Mouse (Mus musculus) gastrocnemius, postnatal 25 days (tissue): ENCODE data around the gene Gpnmb. TPM values are rescaled to one million over a fixed set of nuclear protein-coding genes. Genes with fewer than 3 reads are reported as not detected.

ENCODE experiments used
- DNase-seq: peaks from one replicate; pipeline ENCODE4 v3.0.0; 2022
- long read RNA-seq, 2 experiments: library from polyadenylated mRNA; stranded (forward); transcript quantifications; one replicate each; pipeline ENCODE4 v2.0.0; 2021
- total RNA-seq, 2 experiments: library from RNA; stranded (reverse); gene quantifications; 1 replicate in 1 of 2; 2 replicates in 1 of 2; pipeline ENCODE4 v1.2.3; 2021

The Gpnmb gene
- total RNA-seq: under 1 TPM; 0.87 to 0.96 TPM
- long read RNA-seq, experiment 1: 0 reads
- long read RNA-seq, experiment 2: 0 reads

- no peak for DNase-seq
Observed at GRCm38 (mm10) chr6:49036275-49037267, at the start of gene Gpnmb. Gpnmb (plus strand) TSS chr6:49036546.

GRCm38 (mm10) chr6:48989971-48990370 lies 46.4 kb upstream of the Gpnmb start:
- DNase-seq: no peak

- no peak for DNase-seq
Observed at GRCm38 (mm10) chr6:48991991-48992390, 44.4 kb upstream of the Gpnmb start.

- DNase-seq: no peak
Observed at GRCm38 (mm10) chr6:48998186-48998585, 38.2 kb upstream of the Gpnmb start.

GRCm38 (mm10) chr6:48998796-48999195 lies 37.5 kb upstream of the Gpnmb start:
- no peak for DNase-seq

GRCm38 (mm10) chr6:49003381-49003780 lies 33.0 kb upstream of the Gpnmb start:
- no peak for DNase-seq

- DNase-seq: peak; percentile 40
Observed at GRCm38 (mm10) chr6:49007981-49008380, 28.4 kb upstream of the Gpnmb start.

- no peak for DNase-seq
Observed at GRCm38 (mm10) chr6:49008420-49009160, 27.8 kb upstream of the Gpnmb start.

GRCm38 (mm10) chr6:49009161-49009555 lies 27.2 kb upstream of the Gpnmb start:
- DNase-seq: no peak

GRCm38 (mm10) chr6:49009665-49010064 lies 26.7 kb upstream of the Gpnmb start:
- no peak for DNase-seq

- no peak for DNase-seq
Observed at GRCm38 (mm10) chr6:49011191-49011590, 25.2 kb upstream of the Gpnmb start.

- no peak for DNase-seq
Observed at GRCm38 (mm10) chr6:49013023-49013422, 23.3 kb upstream of the Gpnmb start.

- DNase-seq: no peak
Observed at GRCm38 (mm10) chr6:49013458-49013857, 22.9 kb upstream of the Gpnmb start.

GRCm38 (mm10) chr6:49017150-49017549 lies 19.2 kb upstream of the Gpnmb start:
- no peak for DNase-seq

- DNase-seq: no peak
Observed at GRCm38 (mm10) chr6:49019341-49019740, 17.0 kb upstream of the Gpnmb start.

GRCm38 (mm10) chr6:49021141-49022012 lies 15.0 kb upstream of the Gpnmb start:
- no peak for DNase-seq

GRCm38 (mm10) chr6:49022384-49022783 lies 14.0 kb upstream of the Gpnmb start:
- DNase-seq: no peak

GRCm38 (mm10) chr6:49023315-49023714 lies 13.0 kb upstream of the Gpnmb start:
- no peak for DNase-seq

- no peak for DNase-seq
Observed at GRCm38 (mm10) chr6:49025290-49025689, 11.1 kb upstream of the Gpnmb start.

- no peak for DNase-seq
Observed at GRCm38 (mm10) chr6:49026496-49026895, 9.8 kb upstream of the Gpnmb start.

- no peak for DNase-seq
Observed at GRCm38 (mm10) chr6:49028019-49028418, 8.3 kb upstream of the Gpnmb start.

GRCm38 (mm10) chr6:49028708-49029107 lies 7.6 kb upstream of the Gpnmb start:
- no peak for DNase-seq
